ENCODE assay signal across 17 mouse cellular contexts in the genomic region with DNA sequence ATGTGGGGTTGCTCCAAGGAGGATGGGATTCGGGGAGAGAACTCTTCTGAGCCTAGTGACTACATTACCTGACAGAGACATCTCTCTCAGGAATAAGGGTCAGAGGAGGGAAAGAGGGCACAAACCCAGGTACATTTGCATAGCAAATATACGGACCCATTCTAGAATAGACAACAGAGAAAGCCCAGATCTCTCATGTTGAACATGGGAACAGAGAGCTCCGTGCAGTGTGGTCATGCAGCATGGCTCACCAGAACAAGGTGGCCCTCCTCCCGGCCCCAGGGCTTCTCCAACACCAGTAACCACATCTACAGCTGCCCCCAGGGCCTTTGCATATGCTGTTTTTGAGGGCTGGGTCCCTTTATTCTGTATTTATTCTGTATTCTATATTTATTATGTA. TPM values are rescaled to one million over a fixed set of nuclear protein-coding genes. Genes with fewer than 3 reads are reported as not detected.
"Had no signal": no experiment of that assay in that cellular context is flagged by ENCODE, and none has a peak within 500 bp of the region (broad histone marks: within the 10 kb centered on the region; RNA-seq: fewer than 3 reads in every experiment).

No protein-coding gene starts in this region.

- H3K27ac ChIP-seq: neural tube, embryonic 12.5 days; neural tube, embryonic 13.5 days; neural tube, embryonic 15.5 days; stomach, embryonic 15.5 days had no signal

- H3K4me2 ChIP-seq: neural tube, embryonic 12.5 days; neural tube, embryonic 13.5 days; neural tube, embryonic 15.5 days; stomach, embryonic 15.5 days had no signal

- H3K4me3 ChIP-seq: neural tube, embryonic 12.5 days; neural tube, embryonic 13.5 days; neural tube, embryonic 15.5 days; stomach, embryonic 15.5 days had no signal

- DNase-seq: retina, postnatal 1 day; right cerebral cortex, adult 18-20 months; right cerebral cortex, postnatal 14 days; right cerebral cortex, postnatal 25 days; right cerebral cortex, postnatal 4 days; spleen, adult 18-20 months; thymus, adult 18-20 months; thymus, adult 2 months; thymus, postnatal 14 days; thymus, postnatal 25 days; thymus, postnatal 36 days had no signal

- H3K9ac ChIP-seq: neural tube, embryonic 12.5 days; neural tube, embryonic 13.5 days; neural tube, embryonic 15.5 days; stomach, embryonic 15.5 days had no signal

- H3K27me3 ChIP-seq: neural tube, embryonic 12.5 days; neural tube, embryonic 13.5 days; stomach, embryonic 15.5 days had no signal

- H3K9me3 ChIP-seq: neural tube, embryonic 12.5 days; neural tube, embryonic 13.5 days; neural tube, embryonic 15.5 days; stomach, embryonic 15.5 days had no signal

- H3K36me3 ChIP-seq: neural tube, embryonic 12.5 days; neural tube, embryonic 13.5 days; neural tube, embryonic 15.5 days; stomach, embryonic 15.5 days had no signal

RNA-seq across cellular contexts. Expression of gene Rab44, which starts 54.5 kb away (rescaled TPM):
- polyA plus RNA-seq: neural tube, embryonic 14.5 days; testis, adult 2 months had no signal
